Mouse (Mus musculus) bone marrow, adult 2 months (tissue): ENCODE measurements around the gene Scarb1.

Experiments used
- CTCF ChIP-seq: fragments of 200-500 bp; IDR thresholded peaks from 2 replicates; pipeline ENCODE4 v1.5.1; 2011; ENCODE audit warnings: low read length, control low read depth; ENCODE audit not compliant: control insufficient read depth, insufficient read depth
- POLR2A ChIP-seq: fragments of 200-500 bp; IDR thresholded peaks from 2 replicates; pipeline ENCODE4 v1.6.1; 2011; ENCODE audit warnings: low read depth, mild to moderate bottlenecking, control low read depth, low read length, borderline replicate concordance; ENCODE audit not compliant: control insufficient read depth

DNA sequence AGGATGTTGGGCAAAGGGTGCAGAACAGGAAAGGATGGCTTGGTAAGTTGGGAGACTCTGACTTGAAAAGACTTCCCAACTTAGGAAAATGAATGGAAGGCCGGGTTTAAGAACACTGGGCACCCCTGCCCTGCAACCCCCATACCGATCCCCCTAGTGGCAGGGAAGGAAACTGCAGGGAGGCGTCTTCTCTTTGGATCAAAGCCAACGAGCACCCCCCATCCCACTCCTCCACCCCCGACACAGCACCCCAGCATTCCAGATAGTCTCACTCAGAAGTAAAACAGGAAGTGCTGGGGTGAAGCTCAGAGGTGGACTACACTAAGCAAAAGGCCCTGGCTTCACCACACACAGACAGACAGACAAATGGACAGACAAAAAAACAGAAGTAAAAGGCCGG, 62.6 kb downstream of the Scarb1 start:
- TF ChIP-seq POLR2A (no peak), CTCF (peak; percentile 62; the same call in 1 of the 2 replicates)
